Mouse (Mus musculus): Measurements from ENCODE around the gene Actrt3.

DNA sequence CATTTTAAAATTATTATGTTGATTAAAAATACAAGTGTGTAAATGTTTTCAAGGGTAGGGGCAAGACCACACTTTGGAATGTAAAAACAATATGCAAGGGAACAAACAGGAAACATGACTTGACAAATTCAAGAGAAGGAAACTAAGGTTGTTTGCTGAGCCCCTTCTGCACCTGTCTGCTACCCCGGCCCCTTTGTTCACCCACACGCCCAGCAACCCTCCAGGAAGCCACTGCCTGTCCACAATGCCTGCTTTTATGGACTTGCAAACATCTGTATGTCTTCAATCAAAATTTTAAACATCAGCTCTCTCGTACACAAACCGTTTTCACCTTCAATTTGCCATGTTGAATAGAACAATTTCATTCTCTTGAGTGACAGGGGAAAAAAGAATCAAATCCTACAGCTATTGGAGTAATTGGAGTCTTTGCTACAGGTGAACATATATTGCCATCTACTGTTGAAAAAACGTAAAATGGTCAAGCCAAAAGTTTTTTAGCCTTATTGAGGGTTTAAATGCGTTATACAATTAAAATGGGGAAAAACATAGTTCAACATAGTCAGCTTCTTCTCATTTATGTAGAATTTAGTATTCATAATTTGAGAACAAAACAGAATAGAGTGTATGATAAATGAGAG lies 38.9 kb downstream of the Actrt3 start:
- TF ChIP-seq POLR2A (IDR thresholded peaks at IDR 0.05; ENCODE audit: borderline replicate concordance, insufficient read depth, low read length) (no peak), CTCF (IDR thresholded peaks at IDR 0.05; ENCODE audit: borderline replicate concordance, insufficient read depth, low read depth, low read length) (no peak)
